Mouse (Mus musculus): Measurements from ENCODE around the gene Gng7. TPM values are rescaled to one million over a fixed set of nuclear protein-coding genes. Genes with fewer than 3 reads are reported as not detected.

The Gng7 gene
- total RNA-seq, 2 experiments from 2014 or later, result 66.6 to 111 TPM

GRCm38 (mm10) chr10:80911354-80911753, 103.4 kb downstream of the Gng7 start:
- DNase-seq (ENCODE audit: extremely low spot score in 1 of 2, low spot score in 2 of 2), result no peak
- no peak overlapping the region for H3K27ac ChIP-seq
- intact Hi-C loops (cut with DNase I), result no loop called here
- no peak for TF ChIP-seq CTCF (IDR thresholded peaks at IDR 0.05)
- H3K4me3 ChIP-seq, result no peak overlapping the region

GRCm38 (mm10) chr10:80909375-80910162, 105.2 kb downstream of the Gng7 start:
- no peak for DNase-seq (ENCODE audit: extremely low spot score in 1 of 2, low spot score in 2 of 2)
- intact Hi-C loops (cut with DNase I), result no loop called here
- no peak overlapping the region for H3K27ac ChIP-seq
- TF ChIP-seq CTCF (IDR thresholded peaks at IDR 0.05), result no peak
- H3K4me3 ChIP-seq, result no peak overlapping the region

DNA sequence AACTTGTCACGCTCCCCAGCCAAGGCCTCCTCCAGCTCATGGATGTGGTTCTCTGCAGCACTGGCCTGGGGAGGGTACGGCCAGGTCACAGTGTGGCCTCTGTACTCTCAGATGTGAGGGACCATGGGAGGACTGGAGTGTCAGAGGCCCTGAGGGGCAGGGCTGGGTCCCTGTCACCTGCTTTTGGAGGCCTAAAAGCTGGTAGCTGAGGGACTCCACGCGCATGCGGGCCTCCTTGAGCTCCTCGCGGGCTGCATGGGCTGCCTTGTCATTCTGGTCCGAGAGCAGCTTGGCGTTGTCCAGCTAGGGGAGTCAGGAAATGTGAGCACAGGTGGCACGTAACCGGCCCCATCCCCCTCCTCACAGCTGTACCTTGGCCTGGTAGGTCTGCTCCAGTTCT, 110.0 kb downstream of the Gng7 start:
- DNase-seq (ENCODE audit: extremely low spot score in 1 of 2, low spot score in 2 of 2), result no peak
- no peak overlapping the region for H3K27ac ChIP-seq
- intact Hi-C loops (cut with DNase I), result no loop called here
- TF ChIP-seq CTCF (IDR thresholded peaks at IDR 0.05), result no peak
- H3K4me3 ChIP-seq, result no peak overlapping the region

DNA sequence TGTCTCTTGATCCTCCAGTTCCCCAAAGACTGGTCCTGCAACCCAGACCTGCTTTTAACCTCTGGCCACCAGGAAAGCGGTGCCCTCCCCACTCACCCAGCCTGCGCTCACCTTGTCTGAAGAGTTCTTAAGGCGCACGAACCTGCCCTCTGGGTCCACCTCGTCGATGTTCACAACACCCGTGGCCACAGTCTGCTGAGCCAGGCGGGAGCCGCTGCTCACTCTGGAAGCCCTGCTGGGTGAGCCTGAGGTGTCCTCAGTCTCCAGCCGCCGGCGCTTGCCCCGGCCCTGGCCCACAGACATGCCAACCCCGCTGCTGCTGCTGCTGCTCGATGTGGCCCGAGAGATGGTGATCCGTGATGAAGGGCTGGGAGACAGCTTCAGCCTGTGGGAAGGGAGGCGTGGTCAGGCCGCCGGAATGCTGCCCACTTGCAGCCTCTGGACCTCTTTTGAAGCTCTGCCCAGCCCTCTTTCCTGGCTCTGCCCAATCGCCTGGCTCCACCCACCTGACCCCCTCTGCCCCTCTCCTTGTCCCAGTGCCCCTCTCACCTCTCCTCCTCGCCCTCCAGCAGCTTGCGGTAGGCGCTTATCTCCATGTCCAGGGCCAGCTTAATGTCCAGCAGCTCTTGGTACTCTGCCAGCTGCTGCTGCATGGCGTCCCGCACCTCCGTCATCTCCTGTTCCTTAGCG, 110.6 kb downstream of the Gng7 start:
- TF ChIP-seq CTCF (IDR thresholded peaks at IDR 0.05), result no peak
- DNase-seq (ENCODE audit: extremely low spot score in 1 of 2, low spot score in 2 of 2), result no peak
- intact Hi-C loops (cut with DNase I), result no loop called here
- H3K27ac ChIP-seq, result no peak overlapping the region
- no peak overlapping the region for H3K4me3 ChIP-seq

- Histone ChIP-seq H3K4me3 (no peak overlapping the region), H3K27ac (no peak overlapping the region)
- intact Hi-C loops (cut with DNase I), result no loop called here
- DNase-seq (ENCODE audit: extremely low spot score in 1 of 2, low spot score in 2 of 2), result no peak
- no peak for TF ChIP-seq CTCF (IDR thresholded peaks at IDR 0.05)
Observed at GRCm38 (mm10) chr10:80903282-80903681, 111.5 kb downstream of the Gng7 start.

DNA sequence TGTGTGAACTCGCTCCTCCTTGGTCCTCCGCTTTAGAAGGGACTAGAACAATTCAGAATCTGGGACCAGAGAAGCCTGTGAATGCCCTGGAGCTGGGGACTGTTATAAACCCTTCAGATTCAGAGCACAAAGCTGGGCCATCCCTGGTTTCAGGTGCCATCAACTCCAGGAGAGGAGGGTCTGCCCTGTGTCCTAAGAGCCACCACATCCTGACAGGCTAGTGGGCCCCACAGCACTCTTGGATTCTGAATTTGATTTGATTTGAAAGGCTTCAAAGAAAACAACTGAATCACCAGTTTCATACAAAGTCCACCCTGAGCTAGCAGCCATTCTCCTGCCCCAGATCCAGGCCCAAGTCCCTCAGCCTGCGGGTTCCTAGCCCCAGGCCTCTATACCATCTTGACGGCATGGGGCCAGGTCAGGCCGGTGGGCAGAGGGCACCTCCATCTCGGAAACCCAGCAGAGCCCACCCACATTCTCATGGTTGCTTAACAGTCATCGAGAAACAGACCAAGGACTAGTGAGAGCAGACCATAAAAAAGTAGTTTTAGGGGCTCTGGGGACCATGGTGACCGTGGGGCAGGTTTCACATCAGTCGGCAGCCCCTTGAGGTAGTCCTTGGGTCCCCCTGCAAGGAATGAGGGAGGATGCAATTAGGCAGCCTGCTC, 112.3 kb downstream of the Gng7 start:
- intact Hi-C loops (cut with DNase I), result no loop called here
- H3K4me3 ChIP-seq, result no peak overlapping the region
- H3K27ac ChIP-seq, result no peak overlapping the region
- no peak for TF ChIP-seq CTCF (IDR thresholded peaks at IDR 0.05)
- no peak for DNase-seq (ENCODE audit: extremely low spot score in 1 of 2, low spot score in 2 of 2)

- Histone ChIP-seq H3K27ac (peak overlapping the region; percentile 68), H3K4me3 (peak overlapping the region; percentile 16; the same call in 1 of the 2 replicates)
- DNase-seq (ENCODE audit: extremely low spot score in 1 of 2, low spot score in 2 of 2), result no peak
- intact Hi-C loops (cut with DNase I), result no loop called here
- TF ChIP-seq CTCF (IDR thresholded peaks at IDR 0.05), result no peak
Observed at GRCm38 (mm10) chr10:80901409-80902272, 113.1 kb downstream of the Gng7 start.

DNA sequence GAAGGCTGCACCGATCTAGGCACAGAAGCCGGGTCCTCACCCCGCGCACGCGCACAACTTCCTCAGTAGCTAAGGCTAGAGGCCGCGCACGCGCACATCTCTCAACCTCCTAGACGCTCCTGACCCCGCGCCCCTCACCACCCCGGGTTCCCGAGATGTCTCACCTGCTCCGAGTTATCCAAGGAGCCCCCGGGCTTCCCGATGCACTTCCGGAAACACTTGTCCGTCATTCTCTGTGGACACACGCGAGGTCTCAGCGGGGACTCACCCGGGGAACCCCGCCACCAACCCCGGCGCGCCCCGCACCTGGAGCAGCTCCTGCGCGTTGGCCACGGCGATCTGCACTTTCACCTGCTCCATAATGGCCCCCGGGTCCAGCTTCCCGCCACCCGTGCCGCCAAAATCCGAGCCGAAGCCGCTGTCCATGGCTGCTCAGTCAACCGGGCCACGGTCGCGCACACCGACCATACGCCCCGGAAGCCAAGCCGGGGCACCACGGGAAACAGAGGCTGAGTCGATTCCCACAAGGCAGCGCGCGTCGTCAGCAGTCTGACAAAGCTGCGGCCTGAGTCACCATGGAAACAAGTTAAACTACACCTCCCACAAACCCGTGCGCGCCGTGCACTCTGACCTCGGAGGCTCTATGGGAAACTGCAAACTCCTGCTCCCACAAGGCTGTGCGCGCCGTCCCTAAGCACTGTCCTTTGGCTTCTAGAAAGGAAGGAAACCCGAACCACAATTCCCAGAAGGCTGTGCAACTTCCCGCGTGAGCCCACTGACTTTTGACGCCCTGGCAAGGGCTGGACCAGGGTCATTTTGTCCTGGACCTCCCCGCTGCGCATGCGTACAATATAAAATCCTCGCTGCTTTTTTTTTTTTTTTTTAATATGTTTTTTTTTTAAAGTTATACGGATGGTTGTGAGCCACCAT, 114.2 kb downstream of the Gng7 start, which contains the start of gene Timm13:
Gene Timm13 (minus strand): TSS at position 652 of the 930 bp plus-strand sequence.
- Histone ChIP-seq H3K27ac (peak within 1 kb of the TSS; percentile 98), H3K4me3 (peak within 1 kb of the TSS; percentile 84)
- DNase-seq (ENCODE audit: extremely low spot score in 1 of 2, low spot score in 2 of 2), result peak; percentile 97 to 99
- no peak for TF ChIP-seq CTCF (IDR thresholded peaks at IDR 0.05)
- intact Hi-C loops (cut with DNase I), result no loop called here

- no peak for DNase-seq (ENCODE audit: extremely low spot score in 1 of 2, low spot score in 2 of 2)
- peak overlapping the region; percentile 84 for H3K4me3 ChIP-seq
- peak overlapping the region; percentile 98 for H3K27ac ChIP-seq
- intact Hi-C loops (cut with DNase I), result loop anchor here (5.0 kb wide), 1 partner anchor 152 kb away; no protein-coding TSS in a partner anchor
- TF ChIP-seq CTCF (IDR thresholded peaks at IDR 0.05), result no peak
Observed at GRCm38 (mm10) chr10:80899591-80900317, 115.0 kb downstream of the Gng7 start.

- peak overlapping the region; percentile 84 for H3K4me3 ChIP-seq
- H3K27ac ChIP-seq, result no peak overlapping the region; the same call in 1 of the 2 replicates
- no peak for TF ChIP-seq CTCF (IDR thresholded peaks at IDR 0.05)
- DNase-seq (ENCODE audit: extremely low spot score in 1 of 2, low spot score in 2 of 2), result no peak
- intact Hi-C loops (cut with DNase I), result loop anchor here (5.0 kb wide), 1 partner anchor 152 kb away; no protein-coding TSS in a partner anchor
Observed at GRCm38 (mm10) chr10:80899074-80899473, 115.7 kb downstream of the Gng7 start.

Other genes starting within 250 kb of the Gng7 start
- gene Sf3a2, start 216.7 kb downstream of the Gng7 start, total RNA-seq (2021), result 10 to 100 TPM; 42.0 to 48.7 TPM
- gene Plekhj1, start 216.3 kb downstream of the Gng7 start, total RNA-seq (2021), result 10 to 100 TPM; 68.2 to 71.0 TPM
- 1 to 10 TPM; 1.9 to 3.8 TPM for gene Amh, start 209.7 kb downstream of the Gng7 start, total RNA-seq (2021)
- 1 to 10 TPM; 5.9 to 7.4 TPM for gene Jsrp1, start 201.4 kb downstream of the Gng7 start, total RNA-seq (2021)
- 100 to 1,000 TPM; 476 to 536 TPM for gene Oaz1, start 188.3 kb downstream of the Gng7 start, total RNA-seq (2021)
- gene Lingo3, start 170.9 kb downstream of the Gng7 start, total RNA-seq (2021), result 10 to 100 TPM; 38.3 to 42.8 TPM
- gene Lsm7, start 159.7 kb downstream of the Gng7 start, total RNA-seq (2021), result 10 to 100 TPM; 40.0 to 43.2 TPM
- 10 to 100 TPM; 55.6 to 62.5 TPM for gene Sppl2b, start 159.7 kb downstream of the Gng7 start, total RNA-seq (2021)
- under 1 TPM; 0.18 to 0.19 TPM for gene Tmprss9, start 143.1 kb downstream of the Gng7 start, total RNA-seq (2021)
- 100 to 1,000 TPM; 136 to 138 TPM for gene Timm13, start 114.0 kb downstream of the Gng7 start, total RNA-seq (2021)
- gene Lmnb2, start 96.7 kb downstream of the Gng7 start, total RNA-seq (2021), result 10 to 100 TPM; 20.0 to 20.3 TPM
- gene Gadd45b, start 84.9 kb downstream of the Gng7 start, total RNA-seq (2021), result 10 to 100 TPM; 24.0 to 36.0 TPM
- gene Diras1, start 10.7 kb upstream of the Gng7 start, total RNA-seq (2021), result 100 to 1,000 TPM; 100 to 116 TPM
- gene Slc39a3, start 22.5 kb upstream of the Gng7 start, total RNA-seq (2021), result 10 to 100 TPM; 61.3 to 62.5 TPM
- 100 to 1,000 TPM; 171 to 173 TPM for gene Sgta, start 45.2 kb upstream of the Gng7 start, total RNA-seq (2021)
- gene Thop1, start 55.1 kb upstream of the Gng7 start, total RNA-seq (2021), result 10 to 100 TPM; 51.0 to 51.1 TPM
- gene Creb3l3, start 83.9 kb upstream of the Gng7 start, total RNA-seq (2021), result under 1 TPM; 0.25 to 0.33 TPM
- 100 to 1,000 TPM; 136 to 150 TPM for gene Map2k2, start 91.0 kb upstream of the Gng7 start, total RNA-seq (2021)
- 100 to 1,000 TPM; 130 to 132 TPM for gene Zbtb7a, start 120.3 kb upstream of the Gng7 start, total RNA-seq (2021)
- 10 to 100 TPM; 26.7 to 32.0 TPM for gene Pias4, start 153.0 kb upstream of the Gng7 start, total RNA-seq (2021)
- gene Eef2, start 161.7 kb upstream of the Gng7 start, total RNA-seq (2021), result 100 to 1,000 TPM; 884 to 901 TPM
- 10 to 100 TPM; 74.6 to 89.4 TPM for gene Dapk3, start 168.1 kb upstream of the Gng7 start, total RNA-seq (2021)
- not detected for gene 4930442H23Rik, start 168.9 kb upstream of the Gng7 start, total RNA-seq (2021)
- under 1 TPM in 1 of 2 experiments, not detected in 1; 0.42 TPM for gene Nmrk2, start 187.1 kb upstream of the Gng7 start, total RNA-seq (2021)
- 100 to 1,000 TPM; 203 to 206 TPM for gene Atcay, start 215.9 kb upstream of the Gng7 start, total RNA-seq (2021)
- 10 to 100 TPM; 70.9 to 76.2 TPM for gene Zfr2, start 218.2 kb upstream of the Gng7 start, total RNA-seq (2021)
- 100 to 1,000 TPM; 212 to 221 TPM for gene Matk, start 238.0 kb upstream of the Gng7 start, total RNA-seq (2021)